Mouse (Mus musculus) CH12.LX (cell line): ENCODE results near the gene Zfp943. TPM values are rescaled to one million over a fixed set of nuclear protein-coding genes. Genes with fewer than 3 reads are reported as not detected.
"Not testable (repeated sequence)": the region's sequence is repeated elsewhere in the genome, so short reads cannot be mapped to it uniquely, and the experiment has no call there.

ENCODE experiments used
- DNase-seq: peaks from one replicate; pipeline ENCODE4 v3.0.0-alpha.2; 2013; ENCODE audit errors: extremely low read depth
- H3K27ac ChIP-seq: 2 replicates; pipeline ENCODE4 v1.5.1; 2012; ENCODE audit warnings: low read depth, mild to moderate bottlenecking, control low read depth, moderate library complexity; ENCODE audit not compliant: insufficient read depth
- H3K27me3 ChIP-seq: replicated peaks from 2 replicates; pipeline ENCODE3; 2012; ENCODE audit warnings: inconsistent platforms
- H3K36me3 ChIP-seq, 2 experiments: replicated peaks in 1 of 2; 2 replicates each; pipeline versions ENCODE3 to v1.6.1; 2012; ENCODE audit warnings: inconsistent platforms in 1 of 2, low read length in 1 of 2, mild to moderate bottlenecking in 1 of 2, mixed read lengths in 1 of 2, moderate library complexity in 1 of 2; ENCODE audit not compliant: control insufficient read depth in 1 of 2, insufficient read depth in 1 of 2
- H3K4me1 ChIP-seq, 2 experiments: 2 replicates each; pipeline ENCODE4 v1.6.1; 2012; ENCODE audit warnings: inconsistent platforms in 1 of 2, moderate library complexity in 1 of 2; ENCODE audit not compliant: insufficient read depth in 2 of 2, control insufficient read depth in 1 of 2
- H3K4me2 ChIP-seq: 2 replicates; pipeline ENCODE4 v1.6.1; 2012; ENCODE audit warnings: low read depth, mild to moderate bottlenecking, control low read depth; ENCODE audit not compliant: poor library complexity, insufficient read depth, severe bottlenecking
- H3K4me3 ChIP-seq, 3 experiments: fragments of 150-350 bp in 1 of 3; sonication (generic) in 1 of 3; replicated peaks in 1 of 3; 2 replicates each; pipeline versions ENCODE3 to v1.5.1; 2011 to 2012; ENCODE audit warnings: low read depth in 2 of 3, low read length in 2 of 3, mild to moderate bottlenecking in 2 of 3, moderate library complexity in 2 of 3, control low read depth in 1 of 3, improper control_type of control experiment in 1 of 3, inconsistent platforms in 1 of 3, mixed read lengths in 1 of 3; ENCODE audit not compliant: poor library complexity in 1 of 3
- H3K79me2 ChIP-seq: replicated peaks from 2 replicates; pipeline ENCODE4 v1.6.1; 2012; ENCODE audit warnings: mild to moderate bottlenecking, moderate library complexity; ENCODE audit not compliant: control insufficient read depth, poor library complexity, insufficient read depth, severe bottlenecking; ENCODE audit errors: extremely low read depth
- H3K9ac ChIP-seq: 2 replicates; pipeline ENCODE4 v1.6.1; 2012; ENCODE audit warnings: low read depth, mild to moderate bottlenecking, control low read depth, moderate library complexity; ENCODE audit not compliant: insufficient read depth
- H3K9me3 ChIP-seq: replicated peaks from 2 replicates; pipeline ENCODE3; 2012; ENCODE audit warnings: low read length, inconsistent platforms, mixed read lengths
- BHLHE40 ChIP-seq: IDR thresholded peaks from 2 replicates; pipeline ENCODE4 v1.6.1; 2011; ENCODE audit warnings: mild to moderate bottlenecking, low read depth, low read length, improper control_type of control experiment
- ELF1 ChIP-seq: IDR thresholded peaks from 2 replicates; pipeline ENCODE4 v1.6.1; 2014; ENCODE audit warnings: low read depth, mild to moderate bottlenecking, inconsistent platforms, low read length, improper control_type of control experiment
- HCFC1 ChIP-seq: IDR thresholded peaks from 2 replicates; pipeline ENCODE4 v1.6.1; 2012; ENCODE audit warnings: low read depth, mild to moderate bottlenecking, inconsistent platforms, low read length, improper control_type of control experiment
- IRF4 ChIP-seq: IDR thresholded peaks from 2 replicates; pipeline ENCODE4 v1.6.1; 2014; ENCODE audit warnings: low read depth, mild to moderate bottlenecking, inconsistent platforms, low read length, improper control_type of control experiment
- MXI1 ChIP-seq: IDR thresholded peaks from 2 replicates; pipeline ENCODE4 v1.6.1; 2011; ENCODE audit warnings: mild to moderate bottlenecking, low read depth, low read length, improper control_type of control experiment
- NRF1 ChIP-seq: IDR thresholded peaks from 2 replicates; pipeline ENCODE4 v1.6.1; 2014; ENCODE audit warnings: low read depth, mild to moderate bottlenecking, inconsistent platforms, low read length, improper control_type of control experiment, moderate library complexity
- POLR2A ChIP-seq: IDR thresholded peaks from 2 replicates; pipeline ENCODE4 v1.6.1; 2011; ENCODE audit warnings: low read depth, mild to moderate bottlenecking, improper control_type of control experiment, low read length
- SIN3A ChIP-seq: IDR thresholded peaks from 2 replicates; pipeline ENCODE4 v1.6.1; 2012; ENCODE audit warnings: low read length, improper control_type of control experiment, inconsistent platforms
- TBP ChIP-seq: conservative IDR thresholded peaks from 2 replicates; pipeline ENCODE4 v1.6.1; 2011; ENCODE audit warnings: low read depth, low read length, improper control_type of control experiment
- USF1 ChIP-seq: IDR thresholded peaks from 2 replicates; pipeline ENCODE4 v1.6.1; 2014; ENCODE audit warnings: low read depth, mild to moderate bottlenecking, inconsistent platforms, low read length, improper control_type of control experiment
- USF2 ChIP-seq: conservative IDR thresholded peaks from 2 replicates; pipeline ENCODE4 v1.6.1; 2011; ENCODE audit warnings: low read depth, low read length, improper control_type of control experiment
- ZC3H11A ChIP-seq: IDR thresholded peaks from 2 replicates; pipeline ENCODE4 v1.6.1; 2012; ENCODE audit warnings: low read depth, mild to moderate bottlenecking, inconsistent platforms, low read length, improper control_type of control experiment
- ZNF384 ChIP-seq: IDR thresholded peaks from 2 replicates; pipeline ENCODE4 v1.6.1; 2012; ENCODE audit warnings: low read depth, low read length, improper control_type of control experiment, inconsistent platforms
- dilution Hi-C: fragments of 300-500 bp; cut with MboI; formaldehyde crosslinking; loops from 2 replicates; pipeline ENCODE4 v1.14.3; 2020; ENCODE audit warnings: low sequenced_read_pairs; ENCODE audit not compliant: extremely low pct_unique_long_range_greater_than_20kb, extremely low pct_ligation_motif_present
- in situ Hi-C: fragments of 300-500 bp; cut with MboI; formaldehyde crosslinking; loops from 3 replicates; pipeline ENCODE4 v1.14.3; 2019; ENCODE audit warnings: low sequenced_read_pairs, low pct_ligation_motif_present, low pct_unique_long_range_greater_than_20kb, mixed read lengths
- polyA plus RNA-seq: library from polyadenylated mRNA; unstranded; fragments of >175 nt; gene quantifications from 2 replicates; pipeline ENCODE4 v1.2.1, GENCODE M21; 2012; ENCODE audit warnings: low read depth; ENCODE audit not compliant: insufficient read length
- total RNA-seq, 2 experiments: library from RNA; depleted of rRNA; stranded (reverse); fragments of 300-350 nt in 1 of 2; fragments of >200 nt in 1 of 2; gene quantifications; 2 replicates each; pipeline ENCODE4 v1.2.3; 2012 to 2014

The Zfp943 gene
- total RNA-seq (2012; rRNA removed) (3.3 and 3.9 TPM in 2 replicates), total RNA-seq (2014; rRNA removed) (11.7 and 11.9 TPM in 2 replicates), polyA plus RNA-seq (4.4 and 5.0 TPM in 2 replicates)

DNA sequence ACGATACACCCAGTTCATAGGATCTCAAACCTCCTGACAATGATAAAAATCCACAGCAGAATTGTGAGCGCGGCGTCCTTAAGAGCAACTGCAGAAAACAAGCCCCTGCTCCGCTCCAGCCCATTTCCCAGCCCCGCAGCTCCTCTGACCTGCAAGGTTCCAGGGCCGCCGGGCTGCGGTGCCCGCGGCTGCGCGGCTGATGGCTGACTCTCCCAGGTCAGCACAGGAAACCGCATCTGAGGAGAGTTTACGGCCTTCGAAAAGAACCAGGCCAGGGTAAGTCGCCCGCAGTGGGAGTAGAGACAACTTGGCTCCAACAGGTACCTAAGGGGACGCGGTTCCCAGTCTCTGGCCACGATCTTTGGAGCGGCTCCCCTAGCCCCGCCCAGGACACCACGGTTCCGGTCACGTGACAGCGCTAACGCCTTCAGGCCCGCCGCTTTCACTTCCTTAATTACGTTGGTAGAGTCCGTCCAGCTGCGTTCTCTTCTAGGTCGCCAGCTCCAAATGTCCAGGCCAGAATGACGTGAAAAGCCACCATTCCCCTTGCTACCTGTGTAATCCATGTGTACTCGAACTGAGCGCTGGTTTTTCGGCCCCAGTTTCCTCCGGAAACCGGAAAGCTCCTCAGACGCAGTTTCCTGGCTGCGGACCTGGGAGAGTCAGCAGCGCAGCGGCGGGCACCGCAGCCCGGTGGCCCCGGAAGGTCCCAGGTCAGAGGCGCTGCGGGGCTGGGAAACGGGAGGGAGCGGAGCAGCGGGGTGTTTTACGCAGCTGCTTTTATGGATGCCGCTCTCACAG lies at the start of gene Zfp943, which contains the start of gene Zfp942:
Gene Zfp943, plus strand, starts transcription at position 446 of the 801 bp plus-strand sequence.
Gene Zfp942, minus strand, starts transcription at position 358 of the 801 bp plus-strand sequence.
- H3K9ac ChIP-seq = peak within 1 kb of the TSS; percentile 95
- in situ Hi-C loops, H3K36me3 ChIP-seq, H3K27me3 ChIP-seq, dilution Hi-C loops, H3K9me3 ChIP-seq: not testable (repeated sequence)
- DNase-seq = peak; percentile 52
- peak within 1 kb of the TSS; percentile 53; the same call in 1 of the 2 replicates for H3K27ac ChIP-seq
- peak within 1 kb of the TSS; percentile 53 to 97 (median 70) for H3K4me3 ChIP-seq
- peak within 1 kb of the TSS; percentile 93 for H3K4me2 ChIP-seq
- TF ChIP-seq TBP (0 out of 2 replicates have a peak, but pooled peaks have one; percentile 29), BHLHE40 (peak; percentile 44; the same call in 1 of the 2 replicates), IRF4 (0 out of 2 replicates have a peak, but pooled peaks have one; percentile 8), USF2 (peak; percentile 51), HCFC1 (peak; percentile 47), USF1 (peak; percentile 22; the same call in 1 of the 2 replicates), NRF1 (peak; percentile 32; the same call in 1 of the 2 replicates), SIN3A (peak; percentile 52; the same call in 1 of the 2 replicates), POLR2A (peak; percentile 62), MXI1 (0 out of 2 replicates have a peak, but pooled peaks have one; percentile 14)
- peaks cover 26% of the 10 kb centered on the region for H3K79me2 ChIP-seq
- peaks cover 0 to 25% of the 10 kb centered on the region in 2 experiments; a peak in 2 of 4 replicates for H3K4me1 ChIP-seq

GRCm38 (mm10) chr17:21963302-21963701 lies 950 bp downstream of the Zfp943 start:
- peak overlapping the region; percentile 75 for H3K4me2 ChIP-seq
- no peak overlapping the region for H3K27ac ChIP-seq
- H3K79me2 ChIP-seq = peaks cover 26% of the 10 kb centered on the region
- in situ Hi-C loops = no loop called here
- no peaks in the 10 kb centered on the region for H3K9me3 ChIP-seq
- DNase-seq = peak; percentile 1
- H3K4me3 ChIP-seq = peak overlapping the region; percentile 45 to 97 (median 53)
- dilution Hi-C loops = no loop called here
- TF ChIP-seq ZNF384 (peak; percentile 85), ZC3H11A (no peak), ELF1 (no peak)
- peaks cover 0 to 7% of the 10 kb centered on the region in 2 experiments for H3K36me3 ChIP-seq
- H3K9ac ChIP-seq = peak overlapping the region; percentile 73
- H3K27me3 ChIP-seq = no peaks in the 10 kb centered on the region
- H3K4me1 ChIP-seq = peaks cover 0 to 25% of the 10 kb centered on the region in 2 experiments; a peak in 2 of 4 replicates
